7 mouse cellular contexts compared by ENCODE assay signal in the genomic region with DNA sequence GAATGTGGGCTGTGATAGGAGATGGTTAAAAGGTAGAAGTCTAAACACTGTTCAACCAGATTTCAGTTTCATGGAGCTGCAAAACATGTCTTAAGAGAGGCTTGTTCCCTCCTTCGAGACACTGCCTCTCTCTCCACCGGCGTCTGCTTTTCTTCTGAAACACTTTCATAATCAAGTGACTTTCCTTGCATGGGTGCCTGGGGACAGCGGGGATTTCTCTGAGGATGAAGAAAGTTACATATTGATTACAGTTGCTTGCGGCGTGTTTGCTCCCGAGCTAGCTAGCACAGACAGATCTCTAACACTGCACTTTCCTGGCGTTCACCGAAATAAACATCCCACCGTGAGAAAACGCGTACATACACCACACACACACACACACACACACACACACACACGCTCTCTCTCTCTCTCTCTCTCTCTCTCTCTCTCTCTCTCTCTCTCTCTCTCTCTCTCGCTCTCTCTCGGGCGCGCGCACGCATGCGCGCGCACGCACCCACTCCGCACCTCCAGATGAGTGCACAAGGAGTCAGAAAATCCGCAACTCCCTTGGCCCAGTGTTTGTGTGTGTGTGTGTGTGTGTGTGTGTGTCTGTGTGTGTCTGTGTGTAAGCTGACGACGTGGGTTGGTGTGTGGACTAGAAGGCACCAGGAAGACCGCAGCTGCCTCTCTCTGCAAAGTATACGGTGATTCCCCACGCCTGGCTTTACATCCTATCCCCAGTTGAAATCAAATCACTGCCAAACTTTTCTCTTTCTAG. TPM values are rescaled to one million over a fixed set of nuclear protein-coding genes. Genes with fewer than 3 reads are reported as not detected.
DNase-seq lines count a peak whose midpoint lies in the region; ATAC-seq and TF ChIP-seq lines count a peak whose summit lies in the region.

No protein-coding gene starts in this region.

- peak overlapping the region; percentile 98 for H3K4me2 ChIP-seq in forebrain, embryonic 15.5 days (replicated peaks)
- H3K4me2 ChIP-seq in midbrain, embryonic 15.5 days = peak overlapping the region; percentile 91

- peak; percentile 60 for ATAC-seq in forebrain, embryonic 15.5 days (replicated peaks)
- ATAC-seq in inflammation-experienced regulatory T-cells, adult 6 months = peak; percentile 35
- ATAC-seq in midbrain, embryonic 15.5 days (replicated peaks) = peak; percentile 58

- TF ChIP-seq POLR2A in ES-Bruce4 (IDR thresholded peaks at IDR 0.05; ENCODE audit: insufficient read depth, low read length) = no peak

- H3K27ac ChIP-seq in ES-Bruce4 (ENCODE audit: insufficient read depth, low read length) = no peak overlapping the region
- peak overlapping the region; percentile 84 for H3K27ac ChIP-seq in forebrain, embryonic 15.5 days (replicated peaks)
- H3K27ac ChIP-seq in midbrain, embryonic 15.5 days = peak overlapping the region; percentile 81

- intact Hi-C loops in left cerebral cortex, postnatal 4 days (cut with DNase I) = no loop called here

- H3K4me1 ChIP-seq in ES-Bruce4 (ENCODE audit: control insufficient read depth, insufficient read depth, low read length) = no peaks in the 10 kb centered on the region
- peaks cover 19% of the 10 kb centered on the region for H3K4me1 ChIP-seq in forebrain, embryonic 15.5 days
- H3K4me1 ChIP-seq in midbrain, embryonic 15.5 days = peaks cover 12% of the 10 kb centered on the region

- peak overlapping the region; percentile 58; the same call in 1 of the 2 replicates for H3K9ac ChIP-seq in ES-Bruce4 (ENCODE audit: low read depth, poor library complexity, severe bottlenecking)
- peak overlapping the region; percentile 58 for H3K9ac ChIP-seq in forebrain, embryonic 15.5 days (replicated peaks)
- peak overlapping the region; percentile 68 for H3K9ac ChIP-seq in midbrain, embryonic 15.5 days

- peak; percentile 10 for DNase-seq in adrenal gland, postnatal 25 days
- peak; percentile 60 for DNase-seq in left cerebral cortex, postnatal 4 days
- DNase-seq in gastrocnemius, postnatal 25 days = no peak

- H3K9me3 ChIP-seq in ES-Bruce4 (replicated peaks; ENCODE audit: control insufficient read depth, insufficient read depth, low read length, poor library complexity, severe bottlenecking) = no peaks in the 10 kb centered on the region
- H3K9me3 ChIP-seq in forebrain, embryonic 15.5 days = no peaks in the 10 kb centered on the region
- no peaks in the 10 kb centered on the region for H3K9me3 ChIP-seq in midbrain, embryonic 15.5 days

- no peaks in the 10 kb centered on the region for H3K36me3 ChIP-seq in ES-Bruce4 (ENCODE audit: control insufficient read depth, insufficient read depth, low read length, poor library complexity, severe bottlenecking)
- no peaks in the 10 kb centered on the region for H3K36me3 ChIP-seq in forebrain, embryonic 15.5 days
- H3K36me3 ChIP-seq in midbrain, embryonic 15.5 days (replicated peaks) = no peaks in the 10 kb centered on the region

- under 1% methylated on average over 29 of the region's 30 CpGs for WGBS in forebrain, embryonic 15.5 days
- WGBS in midbrain, embryonic 15.5 days = under 1% methylated on average over 29 of the region's 30 CpGs

- TF ChIP-seq CTCF in ES-Bruce4 (IDR thresholded peaks at IDR 0.05; ENCODE audit: low read depth, low read length) = no peak

- peaks cover 13% of the 10 kb centered on the region for H3K27me3 ChIP-seq in ES-Bruce4 (ENCODE audit: control insufficient read depth, insufficient read depth, low read length, poor library complexity, severe bottlenecking)
- H3K27me3 ChIP-seq in forebrain, embryonic 15.5 days = 0 out of 2 replicates have a peak, but pooled peaks cover 2% of the 10 kb centered on the region
- no peaks in the 10 kb centered on the region for H3K27me3 ChIP-seq in midbrain, embryonic 15.5 days (replicated peaks)

- no peak for TF ChIP-seq EP300 in ES-Bruce4 (IDR thresholded peaks at IDR 0.05; ENCODE audit: insufficient read depth, low read depth, low read length)

- peak overlapping the region; percentile 97 for H3K4me3 ChIP-seq in ES-Bruce4 (ENCODE audit: low read depth, low read length)
- peak overlapping the region; percentile 65 for H3K4me3 ChIP-seq in forebrain, embryonic 15.5 days
- H3K4me3 ChIP-seq in midbrain, embryonic 15.5 days = peak overlapping the region; percentile 80

RNA-seq across cellular contexts. Expression of a gene that starts 0.7 kb away (rescaled TPM):
- not detected in 2 replicates for polyA plus RNA-seq in ES-Bruce4 (2011; ENCODE audit: insufficient read depth, insufficient read length, low read depth, missing spikeins)
- total RNA-seq in adrenal gland, postnatal 25 days (2021) = 10.2 and 13.4 TPM in 2 replicates
- polyA plus RNA-seq in forebrain, embryonic 15.5 days (2015; fragmentation: Nextera tagmentation; extraction: Ambion mirVana) = 15.3 and 17.4 TPM in 2 replicates
- polyA plus RNA-seq in inflammation-experienced regulatory T-cells, adult 6 months (2017; shearing (Covaris generic)) = not detected
- 10 to 100 TPM; 57.5 to 61.8 TPM for total RNA-seq in left cerebral cortex, postnatal 4 days (2021)
- polyA plus RNA-seq in midbrain, embryonic 15.5 days (2015; fragmentation: Nextera tagmentation; extraction: Ambion mirVana) = 34.7 and 37.7 TPM in 2 replicates
- total RNA-seq in gastrocnemius, postnatal 25 days (2021) = under 1 TPM; 0.69 to 0.83 TPM

Comparison
In these comparisons a context has a peak if more than half of its experiments do, and no peak if none do; other contexts are left out.
1. RNA of a gene that starts 0.7 kb away (polyA plus RNA-seq): 34.7 to 37.7 TPM in midbrain, embryonic 15.5 days and 15.3 to 17.4 TPM in forebrain, embryonic 15.5 days; not detected in ES-Bruce4 and not detected in inflammation-experienced regulatory T-cells, adult 6 months; every median in the first group is over 10 times any median in the second.
2. Peak in every context shown above with its lines, with median percentiles within 50 percentile points of each other: H3K4me3 ChIP-seq, H3K9ac ChIP-seq and ATAC-seq.